Mouse (Mus musculus): Measurements from ENCODE around the gene Cd93.

Cd93 gene

GRCm38 (mm10) chr2:148443249-148443958, at the start of gene Cd93:
Gene Cd93 (minus strand): TSS chr2:148443563.
- DNase-seq (ENCODE audit: low read depth, low spot score): no peak

GRCm38 (mm10) chr2:148492108-148492507, 48.7 kb upstream of the Cd93 start:
- no peak for DNase-seq (ENCODE audit: low read depth, low spot score)

GRCm38 (mm10) chr2:148490150-148490549, 46.8 kb upstream of the Cd93 start:
- DNase-seq (ENCODE audit: low read depth, low spot score): no peak

- no peak for DNase-seq (ENCODE audit: low read depth, low spot score)
Observed at GRCm38 (mm10) chr2:148488885-148489284, 45.5 kb upstream of the Cd93 start.

GRCm38 (mm10) chr2:148485576-148485975, 42.2 kb upstream of the Cd93 start:
- DNase-seq (ENCODE audit: low read depth, low spot score): no peak

GRCm38 (mm10) chr2:148480376-148480775, 37.0 kb upstream of the Cd93 start:
- DNase-seq (ENCODE audit: low read depth, low spot score): no peak

- no peak for DNase-seq (ENCODE audit: low read depth, low spot score)
Observed at GRCm38 (mm10) chr2:148478141-148478701, 34.9 kb upstream of the Cd93 start.

GRCm38 (mm10) chr2:148477346-148477745, 34.0 kb upstream of the Cd93 start:
- no peak for DNase-seq (ENCODE audit: low read depth, low spot score)

- DNase-seq (ENCODE audit: low read depth, low spot score): no peak
Observed at GRCm38 (mm10) chr2:148476576-148476975, 33.2 kb upstream of the Cd93 start.

GRCm38 (mm10) chr2:148475879-148476495, 32.6 kb upstream of the Cd93 start:
- DNase-seq (ENCODE audit: low read depth, low spot score): no peak

- DNase-seq (ENCODE audit: low read depth, low spot score): no peak
Observed at GRCm38 (mm10) chr2:148469341-148470238, 26.2 kb upstream of the Cd93 start.

GRCm38 (mm10) chr2:148467921-148468440, 24.6 kb upstream of the Cd93 start:
- DNase-seq (ENCODE audit: low read depth, low spot score): no peak

- DNase-seq (ENCODE audit: low read depth, low spot score): no peak
Observed at GRCm38 (mm10) chr2:148455341-148455740, 12.0 kb upstream of the Cd93 start.

GRCm38 (mm10) chr2:148454014-148454542, 10.7 kb upstream of the Cd93 start:
- no peak for DNase-seq (ENCODE audit: low read depth, low spot score)

GRCm38 (mm10) chr2:148453061-148453460, 9.7 kb upstream of the Cd93 start:
- no peak for DNase-seq (ENCODE audit: low read depth, low spot score)

- no peak for DNase-seq (ENCODE audit: low read depth, low spot score)
Observed at GRCm38 (mm10) chr2:148451498-148451897, 8.1 kb upstream of the Cd93 start.

GRCm38 (mm10) chr2:148450616-148451015, 7.3 kb upstream of the Cd93 start:
- no peak for DNase-seq (ENCODE audit: low read depth, low spot score)

GRCm38 (mm10) chr2:148449659-148450058, 6.3 kb upstream of the Cd93 start:
- no peak for DNase-seq (ENCODE audit: low read depth, low spot score)

GRCm38 (mm10) chr2:148446446-148446845, 3.1 kb upstream of the Cd93 start:
- no peak for DNase-seq (ENCODE audit: low read depth, low spot score)

GRCm38 (mm10) chr2:148445616-148446015, 2.3 kb upstream of the Cd93 start:
- DNase-seq (ENCODE audit: low read depth, low spot score): no peak

GRCm38 (mm10) chr2:148444472-148444871, 1.1 kb upstream of the Cd93 start:
- DNase-seq (ENCODE audit: low read depth, low spot score): no peak
